Mouse (Mus musculus) adrenal gland, adult 18-20 months (tissue): ENCODE data around the gene Rasl10b. TPM values are rescaled to one million over a fixed set of nuclear protein-coding genes. Genes with fewer than 3 reads are reported as not detected.

ENCODE experiments used
- DNase-seq, 2 experiments: peaks; one replicate each; pipeline ENCODE4 v3.0.0; 2021 to 2022; ENCODE audit warnings: low spot score in 2 of 2
- total RNA-seq, 2 experiments: library from RNA; stranded (reverse); gene quantifications; 1 replicate in 1 of 2; 2 replicates in 1 of 2; pipeline ENCODE4 v1.2.3; 2021

Rasl10b gene
- total RNA-seq, 2 experiments from 2014 or later = 11.4 to 12.4 TPM

DNA sequence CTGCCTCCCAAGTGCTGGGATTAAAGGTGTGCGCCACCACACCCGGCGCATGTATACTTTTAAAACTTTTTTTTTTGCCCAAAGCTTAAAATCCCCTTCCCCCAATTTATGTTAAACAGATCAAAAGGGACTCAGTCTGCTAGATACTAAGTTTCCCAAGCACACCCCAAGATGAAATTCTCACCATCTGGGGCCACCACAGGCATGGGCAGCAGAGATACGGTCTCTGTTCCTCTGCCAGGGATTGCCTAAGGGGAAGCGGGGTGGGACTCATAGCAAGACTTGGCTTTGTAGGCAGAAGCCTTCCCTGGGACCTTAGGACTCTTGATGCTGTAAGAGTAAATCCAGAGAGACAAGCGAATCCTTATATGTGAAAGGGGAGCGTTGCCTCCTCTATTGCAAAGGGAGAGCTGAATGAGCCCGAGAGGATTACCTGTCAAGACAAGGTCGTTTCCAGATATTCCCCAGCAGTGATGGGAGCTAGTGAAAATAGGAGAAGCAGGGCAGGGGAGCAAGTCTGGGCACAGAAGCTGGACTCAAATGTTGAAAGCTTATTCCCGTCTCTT lies 52.6 kb downstream of the Rasl10b start:
- DNase-seq = no peak

DNA sequence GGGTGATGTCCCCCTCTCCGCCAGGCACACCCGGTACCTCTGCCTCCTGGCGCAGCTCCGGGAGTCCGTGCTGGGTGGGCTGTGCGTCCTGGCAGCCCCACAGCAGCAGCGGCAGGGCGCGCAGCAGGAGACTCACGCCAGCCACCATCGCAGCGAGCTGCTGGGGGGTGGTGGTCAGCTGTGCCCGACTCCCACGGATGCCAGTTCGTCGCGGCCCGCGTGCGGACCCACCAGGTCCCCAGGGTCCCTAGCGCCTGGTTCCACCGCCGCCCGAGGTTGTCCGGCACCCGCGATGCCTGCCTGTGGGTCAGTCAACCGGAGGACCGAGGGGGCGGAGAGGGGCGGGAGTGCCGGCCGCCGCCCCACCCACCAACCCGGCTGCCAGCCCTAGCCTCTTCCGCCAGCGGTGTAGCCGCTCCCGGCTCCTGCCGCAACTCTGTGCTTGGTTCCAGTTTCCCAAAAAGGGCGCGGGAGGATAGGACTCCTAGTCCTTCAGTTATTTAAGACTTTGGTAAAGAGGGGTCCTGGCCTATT lies 53.8 kb downstream of the Rasl10b start, which contains the start of gene Mmp28:
TSS of gene Mmp28 (minus strand) at position 361 of the 534 bp plus-strand sequence.
- DNase-seq = peak; percentile 73 to 75

DNA sequence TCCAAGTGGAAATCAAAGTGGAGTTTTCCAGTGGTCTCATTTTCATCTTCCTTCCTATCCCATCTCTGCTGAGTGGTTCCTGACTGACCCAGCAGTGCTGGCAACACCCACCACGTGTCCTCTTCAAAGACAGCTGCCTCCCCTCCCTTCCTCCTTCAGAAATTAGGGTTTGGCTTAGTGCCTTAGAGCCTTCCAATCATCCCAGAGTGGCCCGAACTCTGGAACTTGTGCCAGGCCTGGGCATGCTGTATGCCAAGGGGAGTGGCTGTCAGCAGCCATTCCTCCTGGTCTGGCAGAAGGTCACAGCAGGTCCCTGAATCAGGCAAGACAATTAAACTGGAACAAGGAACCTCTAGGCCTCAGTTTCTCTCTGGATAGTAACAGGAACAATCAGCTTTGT lies 57.0 kb downstream of the Rasl10b start:
- DNase-seq = no peak

DNA sequence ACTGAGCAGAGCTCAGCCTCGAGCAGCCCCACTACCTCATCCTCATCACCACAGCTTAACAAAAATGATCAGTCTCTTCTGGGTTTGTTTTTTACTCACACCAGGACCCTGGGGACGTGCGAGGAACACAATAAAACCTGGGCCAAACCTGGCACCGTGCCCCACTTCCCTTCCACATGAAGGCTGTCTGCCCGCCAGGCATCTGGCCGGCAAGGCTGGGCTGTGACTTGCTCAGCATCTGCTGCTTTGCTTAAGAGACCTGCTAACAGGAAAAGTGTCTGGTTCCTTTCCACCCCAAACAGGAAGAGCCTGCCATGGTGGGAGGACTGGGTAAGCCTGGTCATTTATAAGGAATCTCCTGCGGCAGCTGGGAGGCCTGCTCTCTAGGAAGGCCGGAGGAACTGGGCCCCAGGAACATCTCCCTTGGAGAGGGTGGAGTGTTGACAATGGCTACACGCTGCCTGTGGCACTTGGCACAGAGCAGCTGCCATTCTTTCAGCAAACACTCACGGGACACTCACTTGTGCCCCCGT lies 58.2 kb downstream of the Rasl10b start:
- DNase-seq = peak in 1 of 2 experiments; percentile 66

DNA sequence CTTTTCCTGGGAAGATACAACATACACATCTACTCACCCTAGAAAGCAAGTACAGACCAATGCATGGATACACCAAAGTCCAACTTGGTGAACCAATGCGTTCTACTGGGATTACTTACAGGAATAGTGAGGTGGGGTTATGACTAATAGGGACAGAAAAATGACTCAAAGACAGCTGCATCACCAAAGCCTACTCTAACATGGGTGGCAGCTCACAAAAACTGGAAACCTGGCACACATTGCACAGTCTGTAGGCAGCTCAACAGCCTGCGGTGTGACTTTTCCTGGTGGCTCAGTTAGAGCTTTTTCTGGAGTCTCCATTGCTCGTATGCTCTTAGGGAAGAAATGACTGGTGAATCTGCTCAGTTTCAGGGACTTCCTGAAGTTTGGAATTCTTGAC lies 59.8 kb downstream of the Rasl10b start:
- DNase-seq = no peak

Other genes with a start within 250 kb of the Rasl10b start
- gene Slfn4, start 234.0 kb upstream of the Rasl10b start, total RNA-seq = under 1 TPM in 1 of 2 experiments, not detected in 1; 0.13 TPM
- 1 to 10 TPM; 3.9 to 4.6 TPM for gene Slfn3, start 217.8 kb upstream of the Rasl10b start, total RNA-seq
- not detected for gene Slfn14, start 122.4 kb upstream of the Rasl10b start, total RNA-seq
- gene Ap2b1, start 110.1 kb upstream of the Rasl10b start, total RNA-seq = 100 to 1,000 TPM in 1 of 2 experiments, 10 to 100 TPM in 1; 91.9 to 108 TPM
- gene Pex12, start 106.6 kb upstream of the Rasl10b start, total RNA-seq = 10 to 100 TPM; 14.9 to 16.9 TPM
- gene Gas2l2, start 20.3 kb downstream of the Rasl10b start, total RNA-seq = not detected
- 1 to 10 TPM in 1 of 2 experiments, under 1 TPM in 1; 0.43 to 1.5 TPM for gene 1700020L24Rik, start 28.5 kb downstream of the Rasl10b start, total RNA-seq
- gene Mmp28, start 53.9 kb downstream of the Rasl10b start, total RNA-seq = 10 to 100 TPM; 10.7 to 11.5 TPM
- gene Taf15, start 63.9 kb downstream of the Rasl10b start, total RNA-seq = 10 to 100 TPM; 58.8 to 72.0 TPM
- gene Heatr9, start 113.0 kb downstream of the Rasl10b start, total RNA-seq = under 1 TPM in 1 of 2 experiments, not detected in 1; 0.16 TPM
- gene Ccl5, start 121.4 kb downstream of the Rasl10b start, total RNA-seq = 10 to 100 TPM in 1 of 2 experiments, 1 to 10 TPM in 1; 2.4 to 11.5 TPM
- gene Ccl9, start 169.5 kb downstream of the Rasl10b start, total RNA-seq = 10 to 100 TPM in 1 of 2 experiments, 1 to 10 TPM in 1; 7.9 to 17.1 TPM
- gene Ccl6, start 183.9 kb downstream of the Rasl10b start, total RNA-seq = 10 to 100 TPM; 16.6 to 36.3 TPM
- gene Rpl9-ps1, start 236.5 kb downstream of the Rasl10b start, total RNA-seq = not detected
- gene Ccl3, start 240.2 kb downstream of the Rasl10b start, total RNA-seq = under 1 TPM in 1 of 2 experiments, not detected in 1; 0.56 TPM